Mouse (Mus musculus): ENCODE data around the gene Arv1. TPM values are rescaled to one million over a fixed set of nuclear protein-coding genes. Genes with fewer than 3 reads are reported as not detected.

Gene Arv1
- polyA plus RNA-seq, 1 experiment from 2014 or later = 24.1 TPM

DNA sequence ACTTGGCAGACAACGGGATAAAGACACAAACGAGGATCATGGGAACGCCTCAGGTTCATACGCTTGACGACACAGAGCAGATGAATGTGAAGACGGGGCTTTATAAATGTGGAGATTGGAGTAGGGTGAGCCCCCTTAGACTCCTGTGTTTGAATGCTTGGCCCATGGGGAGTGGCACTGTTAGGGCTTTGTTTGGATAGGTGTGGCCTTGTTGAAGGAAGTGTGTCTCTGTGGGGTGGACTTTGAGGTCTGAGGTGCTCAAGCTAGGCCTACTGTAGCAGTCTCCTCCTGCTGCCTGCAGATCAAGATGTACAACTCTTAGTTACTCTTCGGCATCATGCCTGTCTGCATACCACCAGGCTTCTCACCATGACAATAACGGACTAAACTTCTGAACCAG, 16.1 kb upstream of the Arv1 start:
- no peaks in the 10 kb centered on the region for H3K4me1 ChIP-seq (replicated peaks; ENCODE audit: control insufficient read depth, insufficient read depth, low read length)
- no peaks in the 10 kb centered on the region for H3K9me3 ChIP-seq (ENCODE audit: control insufficient read depth, low read length)
- DNase-seq (ENCODE audit: low spot score) (no peak), ATAC-seq (replicated peaks; ENCODE audit: low FRiP score, low TSS enrichment, low read depth) (no peak)
- H3K27me3 ChIP-seq (replicated peaks; ENCODE audit: control insufficient read depth, insufficient read depth, low read length) = no peaks in the 10 kb centered on the region
- no peak overlapping the region for H3K27ac ChIP-seq (ENCODE audit: low read depth)
- H3K4me2 ChIP-seq (ENCODE audit: low read length) = no peak overlapping the region
- 96% methylated on average over 8 of the region's 8 CpGs for WGBS
- no peak overlapping the region for H3K9ac ChIP-seq (ENCODE audit: low read length)
- peaks cover 37% of the 10 kb centered on the region for H3K36me3 ChIP-seq (ENCODE audit: control insufficient read depth, insufficient read depth, low read length)
- H3K4me3 ChIP-seq (ENCODE audit: low read depth, low read length) = no peak overlapping the region

DNA sequence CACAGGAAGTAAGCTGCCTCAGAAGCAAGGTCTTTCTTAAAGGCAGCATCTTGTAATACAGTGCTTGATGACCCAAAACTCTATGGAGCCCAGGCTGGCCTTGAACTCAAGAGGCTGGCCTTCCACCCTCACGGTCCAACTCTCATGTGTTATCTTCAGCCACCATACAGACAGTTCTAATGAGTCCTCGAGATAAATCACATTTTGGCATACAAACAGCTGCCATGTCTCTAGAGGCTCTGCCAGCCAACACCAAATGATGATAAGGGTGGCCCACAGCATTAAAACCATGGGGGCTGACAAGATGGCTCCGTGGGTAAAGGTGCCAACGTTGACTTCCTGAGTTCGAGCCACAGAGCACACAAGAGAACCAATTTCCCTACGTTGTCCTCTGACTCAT, 8.7 kb upstream of the Arv1 start:
- H3K36me3 ChIP-seq (ENCODE audit: control insufficient read depth, insufficient read depth, low read length) = peaks cover 49% of the 10 kb centered on the region
- ATAC-seq (replicated peaks; ENCODE audit: low FRiP score, low TSS enrichment, low read depth) (no peak), DNase-seq (ENCODE audit: low spot score) (no peak)
- no peak overlapping the region for H3K9ac ChIP-seq (ENCODE audit: low read length)
- H3K27ac ChIP-seq (ENCODE audit: low read depth) = no peak overlapping the region
- H3K9me3 ChIP-seq (ENCODE audit: control insufficient read depth, low read length) = no peaks in the 10 kb centered on the region
- no peaks in the 10 kb centered on the region for H3K27me3 ChIP-seq (replicated peaks; ENCODE audit: control insufficient read depth, insufficient read depth, low read length)
- H3K4me2 ChIP-seq (ENCODE audit: low read length) = no peak overlapping the region
- WGBS = 97% methylated on average over 6 of the region's 6 CpGs
- no peak overlapping the region for H3K4me3 ChIP-seq (ENCODE audit: low read depth, low read length)
- no peaks in the 10 kb centered on the region for H3K4me1 ChIP-seq (replicated peaks; ENCODE audit: control insufficient read depth, insufficient read depth, low read length)

DNA sequence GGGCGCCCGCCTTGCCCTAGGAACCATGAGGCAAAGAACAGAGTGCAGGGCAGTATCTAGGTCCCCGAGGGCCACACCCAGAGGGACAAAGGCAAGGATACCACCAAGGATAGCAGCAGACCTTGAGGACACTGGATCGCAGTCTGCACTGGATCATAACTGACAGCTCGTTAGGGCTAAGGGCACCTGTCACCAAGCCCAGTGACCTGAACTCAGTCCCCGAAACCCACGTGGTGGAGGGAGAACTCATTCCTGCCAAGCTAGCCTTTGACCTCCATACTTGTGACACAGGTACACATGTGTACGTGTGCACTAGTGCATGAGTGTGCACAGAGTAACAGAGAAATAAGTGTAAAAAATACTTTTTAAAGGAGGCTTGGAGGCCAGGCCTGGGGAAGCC, 6.2 kb upstream of the Arv1 start:
- no peak overlapping the region for H3K27ac ChIP-seq (ENCODE audit: low read depth)
- H3K27me3 ChIP-seq (replicated peaks; ENCODE audit: control insufficient read depth, insufficient read depth, low read length) = no peaks in the 10 kb centered on the region
- no peak overlapping the region for H3K4me2 ChIP-seq (ENCODE audit: low read length)
- H3K9ac ChIP-seq (ENCODE audit: low read length) = no peak overlapping the region
- peaks cover 5% of the 10 kb centered on the region for H3K4me1 ChIP-seq (replicated peaks; ENCODE audit: control insufficient read depth, insufficient read depth, low read length)
- no peaks in the 10 kb centered on the region for H3K9me3 ChIP-seq (ENCODE audit: control insufficient read depth, low read length)
- H3K4me3 ChIP-seq (ENCODE audit: low read depth, low read length) = no peak overlapping the region
- no peak for ATAC-seq (replicated peaks; ENCODE audit: low FRiP score, low TSS enrichment, low read depth)
- DNase-seq (ENCODE audit: low spot score) = no peak
- peaks cover 33% of the 10 kb centered on the region for H3K36me3 ChIP-seq (ENCODE audit: control insufficient read depth, insufficient read depth, low read length)
- WGBS = 89% methylated on average over 8 of the region's 8 CpGs

DNA sequence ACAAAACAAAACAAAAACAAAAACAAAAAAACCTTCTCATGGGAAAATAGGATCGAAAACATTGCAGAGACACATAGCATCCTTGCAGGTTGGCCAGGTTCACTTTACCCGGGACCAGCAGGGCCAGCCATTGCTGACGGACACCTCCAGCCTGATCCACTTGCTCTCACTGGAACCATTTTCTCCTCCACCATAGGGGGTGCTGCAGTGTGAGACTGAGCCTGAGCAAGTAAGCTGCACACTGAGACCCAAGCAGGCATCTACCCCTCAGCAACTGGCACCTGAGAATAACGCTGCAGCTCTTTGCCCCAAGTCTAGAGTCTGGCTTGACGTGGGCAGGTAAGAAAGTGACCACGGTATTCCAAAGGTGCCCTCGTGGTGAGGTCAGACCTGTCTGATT, 1.8 kb upstream of the Arv1 start:
- Histone ChIP-seq H3K9me3 (ENCODE audit: control insufficient read depth, low read length) (no peaks in the 10 kb centered on the region), H3K9ac (ENCODE audit: low read length) (no peak overlapping the region), H3K27me3 (replicated peaks; ENCODE audit: control insufficient read depth, insufficient read depth, low read length) (no peaks in the 10 kb centered on the region), H3K27ac (ENCODE audit: low read depth) (no peak overlapping the region), H3K4me3 (ENCODE audit: low read depth, low read length) (no peak overlapping the region), H3K36me3 (ENCODE audit: control insufficient read depth, insufficient read depth, low read length) (no peaks in the 10 kb centered on the region), H3K4me2 (ENCODE audit: low read length) (no peak overlapping the region), H3K4me1 (replicated peaks; ENCODE audit: control insufficient read depth, insufficient read depth, low read length) (peaks cover 19% of the 10 kb centered on the region)
- WGBS = 83% methylated on average over 7 of the region's 7 CpGs
- no peak for DNase-seq (ENCODE audit: low spot score)
- no peak for ATAC-seq (replicated peaks; ENCODE audit: low FRiP score, low TSS enrichment, low read depth)

DNA sequence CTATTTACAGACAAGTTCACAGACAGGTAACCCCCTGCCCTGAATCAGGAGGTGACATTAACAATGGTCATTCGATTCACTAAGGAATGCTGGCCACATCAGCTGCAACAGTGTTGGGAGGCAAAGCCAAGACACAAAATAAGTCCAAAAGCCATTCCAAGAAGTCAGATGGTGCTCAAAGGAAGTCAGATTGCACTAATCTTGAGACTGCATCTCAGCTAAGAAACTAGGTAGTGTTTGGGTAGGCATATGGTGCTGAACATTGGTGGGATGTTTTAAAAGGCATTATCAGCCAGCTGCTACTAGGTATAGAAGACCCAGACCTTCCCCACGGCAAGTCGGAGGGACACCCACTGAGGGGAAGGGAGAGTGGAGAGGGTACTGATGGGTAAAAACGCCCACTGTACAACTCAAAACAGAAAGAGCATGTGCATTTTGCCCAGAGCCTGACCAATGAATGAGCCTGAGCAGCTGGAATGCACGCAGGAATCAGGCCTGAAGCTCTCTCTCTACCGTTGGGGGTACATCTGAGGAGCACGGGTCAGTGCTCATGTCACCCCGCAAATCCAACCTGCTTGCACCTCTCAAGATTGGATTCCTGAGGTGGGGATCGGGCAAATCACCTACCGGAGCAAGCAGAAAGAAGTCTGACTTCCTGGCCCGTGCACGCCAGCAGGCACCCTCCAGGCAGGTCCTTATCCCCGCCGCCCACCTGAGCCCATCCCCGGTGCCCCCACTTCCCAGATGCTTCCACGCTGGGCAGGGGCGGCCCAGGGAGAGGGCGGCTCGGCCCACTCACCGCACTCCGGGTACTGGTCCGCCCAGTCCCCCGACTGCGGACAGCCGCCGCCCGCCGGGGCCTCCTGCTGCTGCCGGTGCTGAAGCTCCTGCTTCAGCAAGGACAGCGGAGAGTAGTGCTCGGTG, 739 bp upstream of the Arv1 start:
- H3K36me3 ChIP-seq (ENCODE audit: control insufficient read depth, insufficient read depth, low read length) = 0 out of 2 replicates have a peak, but pooled peaks cover 2% of the 10 kb centered on the region
- peaks cover 19% of the 10 kb centered on the region for H3K4me1 ChIP-seq (replicated peaks; ENCODE audit: control insufficient read depth, insufficient read depth, low read length)
- H3K4me3 ChIP-seq (ENCODE audit: low read depth, low read length) = peak overlapping the region; percentile 80
- no peak overlapping the region for H3K27ac ChIP-seq (ENCODE audit: low read depth)
- 3% methylated on average over 31 of the region's 31 CpGs for WGBS
- no peaks in the 10 kb centered on the region for H3K27me3 ChIP-seq (replicated peaks; ENCODE audit: control insufficient read depth, insufficient read depth, low read length)
- peak overlapping the region; percentile 62 for H3K4me2 ChIP-seq (ENCODE audit: low read length)
- DNase-seq (ENCODE audit: low spot score) (no peak), ATAC-seq (replicated peaks; ENCODE audit: low FRiP score, low TSS enrichment, low read depth) (peak; percentile 49)
- peak overlapping the region; percentile 59 for H3K9ac ChIP-seq (ENCODE audit: low read length)
- H3K9me3 ChIP-seq (ENCODE audit: control insufficient read depth, low read length) = no peaks in the 10 kb centered on the region

DNA sequence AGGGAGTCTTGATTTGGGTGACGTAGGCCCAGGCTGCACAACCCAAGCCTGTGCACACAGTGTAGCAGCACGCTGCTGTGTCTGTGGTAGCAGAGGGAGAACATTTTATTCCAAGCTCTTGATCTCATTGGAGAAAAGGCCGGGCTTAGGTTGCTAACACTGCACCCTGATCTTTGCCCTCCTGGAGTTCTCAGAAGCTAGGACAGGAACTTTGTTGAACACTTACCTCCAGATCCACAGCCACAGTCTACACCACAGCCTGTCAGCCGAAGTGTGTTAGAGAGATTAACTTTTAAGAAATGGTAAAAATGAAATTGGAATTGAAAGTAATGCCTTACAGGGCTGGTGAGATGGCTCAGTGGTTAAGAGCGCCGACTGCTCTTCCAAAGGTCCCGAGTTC, 2.4 kb downstream of the Arv1 start:
- Histone ChIP-seq H3K9me3 (ENCODE audit: control insufficient read depth, low read length) (no peaks in the 10 kb centered on the region), H3K4me2 (ENCODE audit: low read length) (no peak overlapping the region), H3K27ac (ENCODE audit: low read depth) (no peak overlapping the region), H3K27me3 (replicated peaks; ENCODE audit: control insufficient read depth, insufficient read depth, low read length) (no peaks in the 10 kb centered on the region), H3K4me1 (replicated peaks; ENCODE audit: control insufficient read depth, insufficient read depth, low read length) (peaks cover 19% of the 10 kb centered on the region), H3K9ac (ENCODE audit: low read length) (no peak overlapping the region), H3K4me3 (ENCODE audit: low read depth, low read length) (no peak overlapping the region), H3K36me3 (ENCODE audit: control insufficient read depth, insufficient read depth, low read length) (peaks cover 33% of the 10 kb centered on the region)
- ATAC-seq (replicated peaks; ENCODE audit: low FRiP score, low TSS enrichment, low read depth) (no peak), DNase-seq (ENCODE audit: low spot score) (no peak)
- 93% methylated on average over 7 of the region's 7 CpGs for WGBS

DNA sequence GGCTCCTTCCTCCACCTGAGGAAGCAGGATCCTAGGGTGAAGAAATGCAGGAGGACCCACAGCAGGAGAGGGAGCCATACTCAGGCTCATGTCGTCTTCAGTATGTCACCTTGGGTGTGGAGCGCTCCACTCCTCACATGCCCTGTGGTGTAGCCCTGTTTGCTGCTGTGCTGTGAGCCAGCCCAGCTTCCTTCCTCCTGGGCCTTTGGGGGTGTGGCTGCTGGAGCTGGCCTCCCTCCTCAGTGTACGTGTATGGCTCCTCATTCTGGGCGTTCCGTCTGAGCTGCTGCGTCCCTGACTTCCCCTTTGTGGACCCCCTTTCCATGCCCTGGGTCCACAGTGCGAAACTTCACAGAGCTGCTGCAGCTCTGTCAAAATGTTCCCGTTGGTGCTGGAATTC, 10.9 kb downstream of the Arv1 start:
- DNase-seq (ENCODE audit: low spot score) (no peak), ATAC-seq (replicated peaks; ENCODE audit: low FRiP score, low TSS enrichment, low read depth) (no peak)
- Histone ChIP-seq H3K27ac (ENCODE audit: low read depth) (no peak overlapping the region), H3K27me3 (replicated peaks; ENCODE audit: control insufficient read depth, insufficient read depth, low read length) (no peaks in the 10 kb centered on the region), H3K4me2 (ENCODE audit: low read length) (no peak overlapping the region), H3K9ac (ENCODE audit: low read length) (no peak overlapping the region), H3K36me3 (ENCODE audit: control insufficient read depth, insufficient read depth, low read length) (peaks cover 73% of the 10 kb centered on the region), H3K4me1 (replicated peaks; ENCODE audit: control insufficient read depth, insufficient read depth, low read length) (no peaks in the 10 kb centered on the region), H3K4me3 (ENCODE audit: low read depth, low read length) (no peak overlapping the region), H3K9me3 (ENCODE audit: control insufficient read depth, low read length) (no peaks in the 10 kb centered on the region)
- 88% methylated on average over 8 of the region's 8 CpGs for WGBS

DNA sequence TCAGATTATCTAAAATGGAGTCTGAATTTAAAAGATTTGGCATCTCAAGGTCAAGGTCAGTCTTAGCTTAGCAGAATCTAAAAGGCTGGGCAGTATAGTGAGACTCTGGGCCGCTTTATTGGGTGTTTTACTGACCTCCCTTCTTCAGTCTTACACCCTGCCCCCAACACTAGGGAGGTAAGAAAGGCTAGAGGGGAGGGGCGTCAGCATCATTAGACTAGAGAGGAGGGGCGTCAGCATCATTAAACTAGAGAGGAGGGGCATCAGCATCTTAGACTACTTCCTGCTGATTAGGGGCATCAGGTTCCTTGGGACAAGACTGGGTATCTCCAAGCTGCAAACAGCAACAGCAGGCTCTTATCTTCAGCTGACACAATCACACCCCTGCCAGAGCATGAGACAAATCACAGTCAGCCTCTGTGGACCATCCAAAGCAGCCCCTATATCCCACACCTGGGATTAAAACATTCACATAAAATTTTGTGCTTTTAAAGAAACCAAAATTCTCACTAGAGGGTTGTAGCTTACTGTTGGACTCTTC, 13.5 kb downstream of the Arv1 start:
- Histone ChIP-seq H3K27me3 (replicated peaks; ENCODE audit: control insufficient read depth, insufficient read depth, low read length) (no peaks in the 10 kb centered on the region), H3K9ac (ENCODE audit: low read length) (no peak overlapping the region), H3K9me3 (ENCODE audit: control insufficient read depth, low read length) (no peaks in the 10 kb centered on the region), H3K27ac (ENCODE audit: low read depth) (no peak overlapping the region), H3K4me3 (ENCODE audit: low read depth, low read length) (no peak overlapping the region), H3K4me1 (replicated peaks; ENCODE audit: control insufficient read depth, insufficient read depth, low read length) (no peaks in the 10 kb centered on the region), H3K36me3 (ENCODE audit: control insufficient read depth, insufficient read depth, low read length) (peaks cover 54% of the 10 kb centered on the region), H3K4me2 (ENCODE audit: low read length) (no peak overlapping the region)
- DNase-seq (ENCODE audit: low spot score) (no peak), ATAC-seq (replicated peaks; ENCODE audit: low FRiP score, low TSS enrichment, low read depth) (no peak)
- 63% methylated on average over 3 of the region's 3 CpGs for WGBS

DNA sequence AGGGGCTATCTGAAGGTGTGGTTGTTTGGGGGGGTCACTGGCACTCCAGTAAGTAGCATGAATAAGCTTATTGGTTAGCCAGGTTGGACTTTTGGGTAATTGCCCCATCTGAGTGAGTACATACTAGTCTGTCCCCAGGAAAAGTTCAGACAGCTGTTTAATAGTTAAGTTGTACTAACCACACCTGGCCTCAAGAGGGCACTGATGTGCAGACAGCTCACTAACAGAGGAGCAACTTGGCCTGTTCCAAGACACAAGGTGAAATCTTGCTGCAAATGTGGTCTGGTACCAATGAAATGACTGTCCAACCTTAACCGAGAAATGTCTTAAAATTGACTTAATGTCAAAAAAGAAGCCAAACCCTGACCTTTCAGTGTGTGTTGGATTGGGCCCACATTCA, 17.3 kb downstream of the Arv1 start:
- ATAC-seq (replicated peaks; ENCODE audit: low FRiP score, low TSS enrichment, low read depth) (no peak), DNase-seq (ENCODE audit: low spot score) (no peak)
- WGBS = 67% methylated on average over 1 of the region's 1 CpGs
- Histone ChIP-seq H3K27ac (ENCODE audit: low read depth) (no peak overlapping the region), H3K27me3 (replicated peaks; ENCODE audit: control insufficient read depth, insufficient read depth, low read length) (no peaks in the 10 kb centered on the region), H3K9me3 (ENCODE audit: control insufficient read depth, low read length) (no peaks in the 10 kb centered on the region), H3K4me3 (ENCODE audit: low read depth, low read length) (no peak overlapping the region), H3K36me3 (ENCODE audit: control insufficient read depth, insufficient read depth, low read length) (peaks cover 25% of the 10 kb centered on the region), H3K9ac (ENCODE audit: low read length) (no peak overlapping the region), H3K4me2 (ENCODE audit: low read length) (no peak overlapping the region), H3K4me1 (replicated peaks; ENCODE audit: control insufficient read depth, insufficient read depth, low read length) (no peaks in the 10 kb centered on the region)

All from intestine, embryonic 14.5 days (tissue).